Comparison of ENCODE assay signal across 12 mouse cellular contexts in the genomic region with DNA sequence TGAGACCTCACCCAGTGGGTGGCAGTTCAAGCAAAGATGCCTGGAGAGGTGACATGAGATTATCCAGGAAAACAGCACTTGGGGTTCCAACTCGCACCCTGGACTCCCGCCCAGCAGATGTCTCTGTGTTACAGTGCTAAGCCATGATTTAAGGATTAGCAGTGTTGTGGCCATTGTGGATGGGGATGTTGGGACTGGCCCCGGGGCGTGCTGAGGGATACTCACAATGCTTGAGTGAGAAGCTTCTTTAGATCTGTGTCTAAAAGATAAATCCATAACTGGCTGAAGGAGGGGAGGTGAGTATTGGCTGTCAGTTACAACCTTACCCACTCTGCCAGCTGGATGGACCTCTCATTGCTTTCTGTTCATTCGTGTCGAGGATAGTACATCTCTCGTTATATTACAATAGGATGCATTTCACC. TPM values are rescaled to one million over a fixed set of nuclear protein-coding genes. Genes with fewer than 3 reads are reported as not detected.
DNase-seq lines count a peak whose midpoint lies in the region; ATAC-seq and TF ChIP-seq lines count a peak whose summit lies in the region.
"Had no signal": no experiment of that assay in that cellular context is flagged by ENCODE, and none has a peak within 500 bp of the region (broad histone marks: within the 10 kb centered on the region; RNA-seq: fewer than 3 reads in every experiment).

No protein-coding gene starts in this region.

- no peak for TF ChIP-seq POLR2A in lung, adult 2 months (IDR thresholded peaks at IDR 0.05; ENCODE audit: borderline replicate concordance, extremely low read depth, low read depth, low read length)

- H3K27ac ChIP-seq in heart, embryonic 14.5 days (replicated peaks in 1 of 2; ENCODE audit: control insufficient read depth in 1 of 2, insufficient read depth in 1 of 2, low read depth in 2 of 2, low read length in 2 of 2), result no peak overlapping the region
- H3K27ac ChIP-seq in forebrain, embryonic 15.5 days (replicated peaks), result peak overlapping the region; percentile 79
- peak overlapping the region; percentile 77 for H3K27ac ChIP-seq in midbrain, embryonic 12.5 days (replicated peaks)
- H3K27ac ChIP-seq in kidney, embryonic 15.5 days, result no peak overlapping the region
- H3K27ac ChIP-seq: macrophage had no signal

- no peaks in the 10 kb centered on the region for H3K36me3 ChIP-seq in heart, embryonic 14.5 days (ENCODE audit: control insufficient read depth, insufficient read depth, low read length)
- H3K36me3 ChIP-seq in forebrain, embryonic 15.5 days, result no peaks in the 10 kb centered on the region
- H3K36me3 ChIP-seq in midbrain, embryonic 12.5 days, result no peaks in the 10 kb centered on the region
- no peaks in the 10 kb centered on the region for H3K36me3 ChIP-seq in kidney, embryonic 15.5 days

- H3K9ac ChIP-seq in heart, embryonic 14.5 days (ENCODE audit: low read length), result 0 out of 2 replicates have a peak overlapping the region, but pooled peaks have one; percentile 31
- peak overlapping the region; percentile 48 for H3K9ac ChIP-seq in forebrain, embryonic 15.5 days (replicated peaks)
- H3K9ac ChIP-seq in midbrain, embryonic 12.5 days (replicated peaks), result peak overlapping the region; percentile 34; the same call in 1 of the 2 replicates
- H3K9ac ChIP-seq in kidney, embryonic 15.5 days, result no peak overlapping the region

- ATAC-seq in heart, embryonic 14.5 days (ENCODE audit: insufficient number of reproducible peaks, insufficient read depth, low FRiP score, low read depth), result no peak
- ATAC-seq in forebrain, embryonic 15.5 days (replicated peaks), result peak; percentile 53
- peak; percentile 62 for ATAC-seq in midbrain, embryonic 12.5 days (ENCODE audit: low FRiP score, low read depth)
- no peak for ATAC-seq in kidney, embryonic 15.5 days (replicated peaks; ENCODE audit: low FRiP score)
- ATAC-seq: Patski had no signal

- H3K4me1 ChIP-seq in heart, embryonic 14.5 days (ENCODE audit: control insufficient read depth in 2 of 2, insufficient read depth in 2 of 2, low read length in 2 of 2), result peaks cover 0 to 4% of the 10 kb centered on the region in 2 experiments; a peak in 1 of 4 replicates
- peaks cover 20% of the 10 kb centered on the region for H3K4me1 ChIP-seq in forebrain, embryonic 15.5 days
- peaks cover 16% of the 10 kb centered on the region for H3K4me1 ChIP-seq in midbrain, embryonic 12.5 days
- H3K4me1 ChIP-seq in kidney, embryonic 15.5 days, result peaks cover 3% of the 10 kb centered on the region; the same call in 1 of the 2 replicates
- H3K4me1 ChIP-seq in lung, adult 2 months (ENCODE audit: control insufficient read depth, insufficient read depth, low read length), result no peaks in the 10 kb centered on the region; the same call in 1 of the 2 replicates

- no peak for DNase-seq in heart, adult 18-20 months
- DNase-seq in brain, embryonic 18.5 days (ENCODE audit: low read depth, low spot score), result peak; percentile 4
- no peak for DNase-seq in lung, adult 2 months
- no peak for DNase-seq in adipocyte (ENCODE audit: low spot score)
- DNase-seq: gastrocnemius, postnatal 14 days; liver had no signal

- no peaks in the 10 kb centered on the region for H3K9me3 ChIP-seq in heart, embryonic 14.5 days (ENCODE audit: control insufficient read depth, low read length)
- H3K9me3 ChIP-seq in forebrain, embryonic 15.5 days, result no peaks in the 10 kb centered on the region
- no peaks in the 10 kb centered on the region for H3K9me3 ChIP-seq in midbrain, embryonic 12.5 days
- no peaks in the 10 kb centered on the region for H3K9me3 ChIP-seq in kidney, embryonic 15.5 days (replicated peaks)

- TF ChIP-seq CTCF in lung, adult 2 months (IDR thresholded peaks at IDR 0.05; ENCODE audit: insufficient read depth, low read length), result no peak

- H3K4me3 ChIP-seq in heart, embryonic 14.5 days (ENCODE audit: control insufficient read depth in 1 of 2, insufficient read depth in 1 of 2, low read depth in 1 of 2, low read length in 2 of 2), result no peak overlapping the region
- 0 out of 2 replicates have a peak overlapping the region, but pooled peaks have one; percentile 10 for H3K4me3 ChIP-seq in forebrain, embryonic 15.5 days
- H3K4me3 ChIP-seq in midbrain, embryonic 12.5 days, result no peak overlapping the region
- no peak overlapping the region for H3K4me3 ChIP-seq in kidney, embryonic 15.5 days (replicated peaks)
- H3K4me3 ChIP-seq in lung, adult 2 months (replicated peaks; ENCODE audit: extremely low read depth, low read depth, low read length), result no peak overlapping the region

- 42% methylated on average over 7 of the region's 7 CpGs for WGBS in heart, embryonic 14.5 days
- WGBS in forebrain, embryonic 15.5 days, result 44% methylated on average over 7 of the region's 7 CpGs
- WGBS in midbrain, embryonic 12.5 days, result 48% methylated on average over 7 of the region's 7 CpGs
- 78% methylated on average over 7 of the region's 7 CpGs for WGBS in kidney, embryonic 15.5 days
- 71% methylated on average over 7 of the region's 7 CpGs for WGBS in lung, adult 2 months

- H3K27me3 ChIP-seq in heart, embryonic 14.5 days (ENCODE audit: control insufficient read depth, insufficient read depth, low read length), result peaks cover 5% of the 10 kb centered on the region
- no peaks in the 10 kb centered on the region for H3K27me3 ChIP-seq in forebrain, embryonic 15.5 days
- H3K27me3 ChIP-seq in midbrain, embryonic 12.5 days, result no peaks in the 10 kb centered on the region
- 0 out of 2 replicates have a peak, but pooled peaks cover 2% of the 10 kb centered on the region for H3K27me3 ChIP-seq in kidney, embryonic 15.5 days

- peak overlapping the region; percentile 63 for H3K4me2 ChIP-seq in heart, embryonic 14.5 days (ENCODE audit: low read length)
- H3K4me2 ChIP-seq in forebrain, embryonic 15.5 days (replicated peaks), result peak overlapping the region; percentile 28
- H3K4me2 ChIP-seq in midbrain, embryonic 12.5 days (replicated peaks), result peak overlapping the region; percentile 27
- H3K4me2 ChIP-seq in kidney, embryonic 15.5 days, result no peak overlapping the region

RNA-seq across cellular contexts. Expression of gene Tmc3, which starts 35.4 kb away (rescaled TPM):
- polyA plus RNA-seq in heart, embryonic 14.5 days (2014; fragmentation: Nextera tagmentation; extraction: Ambion mirVana), result 0.38 and 0.90 TPM in 2 replicates
- total RNA-seq in heart, adult 18-20 months (2021), result under 1 TPM; 0.10 to 0.17 TPM
- polyA plus RNA-seq in forebrain, embryonic 15.5 days (2015; fragmentation: Nextera tagmentation; extraction: Ambion mirVana), result 0.28 and 0.50 TPM in 2 replicates
- polyA plus RNA-seq in midbrain, embryonic 12.5 days (2016; fragmentation: Nextera tagmentation; extraction: Ambion mirVana), result 0.31 and 0.69 TPM in 2 replicates
- polyA plus RNA-seq in kidney, embryonic 15.5 days (2015; fragmentation: Nextera tagmentation; extraction: Ambion mirVana), result 1.6 TPM in 2 replicates
- 0.10 and 0.19 TPM in 2 replicates for polyA plus RNA-seq in lung, adult 2 months (2012; rRNA removed)
- polyA plus RNA-seq: macrophage had no signal

Comparison
In these comparisons a context has a peak if more than half of its experiments do, and no peak if none do; other contexts are left out.
1. ATAC-seq: peak in forebrain, embryonic 15.5 days (single experiment) and midbrain, embryonic 12.5 days (single experiment); none in heart, embryonic 14.5 days (single experiment) and kidney, embryonic 15.5 days (single experiment).
2. H3K27ac ChIP-seq: peak in forebrain, embryonic 15.5 days (single experiment) and midbrain, embryonic 12.5 days (single experiment); none in heart, embryonic 14.5 days (0 of 2) and kidney, embryonic 15.5 days (single experiment).